Mouse (Mus musculus): Measurements from ENCODE around the gene Gm47841. TPM values are rescaled to one million over a fixed set of nuclear protein-coding genes. Genes with fewer than 3 reads are reported as not detected.

The Gm47841 gene
- polyA plus RNA-seq, 1 experiment from 2014 or later: not detected

GRCm38 (mm10) chr15:101081035-101081548, 33.9 kb upstream of the Gm47841 start:
- no peaks in the 10 kb centered on the region for H3K9me3 ChIP-seq (replicated peaks)
- H3K27ac ChIP-seq (replicated peaks): no peak overlapping the region; the same call in 1 of the 2 replicates
- H3K36me3 ChIP-seq: no peaks in the 10 kb centered on the region
- peaks cover 65% of the 10 kb centered on the region for H3K4me1 ChIP-seq
- DNase-seq (ENCODE audit: low spot score): no peak
- H3K4me3 ChIP-seq: no peak overlapping the region
- H3K27me3 ChIP-seq (ENCODE audit: low read depth, poor library complexity, severe bottlenecking): no peaks in the 10 kb centered on the region
- 81% methylated on average over 7 of the region's 7 CpGs for WGBS

- H3K27ac ChIP-seq (replicated peaks): peak overlapping the region; percentile 52; the same call in 1 of the 2 replicates
- no peaks in the 10 kb centered on the region for H3K9me3 ChIP-seq (replicated peaks)
- no peaks in the 10 kb centered on the region for H3K27me3 ChIP-seq (ENCODE audit: low read depth, poor library complexity, severe bottlenecking)
- DNase-seq (ENCODE audit: low spot score): no peak
- H3K36me3 ChIP-seq: no peaks in the 10 kb centered on the region
- H3K4me3 ChIP-seq: no peak overlapping the region
- peaks cover 75% of the 10 kb centered on the region for H3K4me1 ChIP-seq
- WGBS: 77% methylated on average over 9 of the region's 9 CpGs
Observed at GRCm38 (mm10) chr15:101080031-101080520, 32.9 kb upstream of the Gm47841 start.

- under 1% methylated on average over 30 of the region's 30 CpGs for WGBS
- H3K4me3 ChIP-seq: peak overlapping the region; percentile 97
Observed at GRCm38 (mm10) chr15:101078731-101079156, 31.5 kb upstream of the Gm47841 start.

GRCm38 (mm10) chr15:101077813-101078730, 30.9 kb upstream of the Gm47841 start, which contains the start of gene Fignl2:
Gene Fignl2, minus strand, starts transcription at chr15:101078567.
- DNase-seq (ENCODE audit: low spot score): peak; percentile 87
- no peaks in the 10 kb centered on the region for H3K9me3 ChIP-seq (replicated peaks)
- H3K36me3 ChIP-seq: peaks cover 14% of the 10 kb centered on the region
- peaks cover 93% of the 10 kb centered on the region for H3K4me1 ChIP-seq
- peak within 1 kb of the TSS; percentile 97 for H3K4me3 ChIP-seq
- no peaks in the 10 kb centered on the region for H3K27me3 ChIP-seq (ENCODE audit: low read depth, poor library complexity, severe bottlenecking)
- H3K27ac ChIP-seq (replicated peaks): peak within 1 kb of the TSS; percentile 100
- under 1% methylated on average over 76 of the region's 96 CpGs for WGBS

More at GRCm38 (mm10) chr15:101078731-101079156, 31.5 kb upstream of the Gm47841 start:
- Histone ChIP-seq H3K9me3 (replicated peaks) (no peaks in the 10 kb centered on the region), H3K36me3 (peaks cover 8% of the 10 kb centered on the region), H3K27ac (replicated peaks) (peak overlapping the region; percentile 100), H3K27me3 (ENCODE audit: low read depth, poor library complexity, severe bottlenecking) (no peaks in the 10 kb centered on the region), H3K4me1 (peaks cover 86% of the 10 kb centered on the region)
- peak; percentile 91 for DNase-seq (ENCODE audit: low spot score)

GRCm38 (mm10) chr15:101077001-101077812, 30.0 kb upstream of the Gm47841 start:
- peak; percentile 76 for DNase-seq (ENCODE audit: low spot score)
- H3K27me3 ChIP-seq (ENCODE audit: low read depth, poor library complexity, severe bottlenecking): no peaks in the 10 kb centered on the region
- peaks cover 96% of the 10 kb centered on the region for H3K4me1 ChIP-seq
- H3K9me3 ChIP-seq (replicated peaks): no peaks in the 10 kb centered on the region
- peak overlapping the region; percentile 100 for H3K27ac ChIP-seq (replicated peaks)
- peaks cover 19% of the 10 kb centered on the region for H3K36me3 ChIP-seq
- H3K4me3 ChIP-seq: peak overlapping the region; percentile 97
- WGBS: under 1% methylated on average over 34 of the region's 34 CpGs

- DNase-seq (ENCODE audit: low spot score): peak; percentile 73
- Histone ChIP-seq H3K4me1 (peaks cover 96% of the 10 kb centered on the region), H3K36me3 (peaks cover 19% of the 10 kb centered on the region), H3K9me3 (replicated peaks) (no peaks in the 10 kb centered on the region), H3K27ac (replicated peaks) (peak overlapping the region; percentile 100), H3K4me3 (peak overlapping the region; percentile 97), H3K27me3 (ENCODE audit: low read depth, poor library complexity, severe bottlenecking) (no peaks in the 10 kb centered on the region)
- WGBS: 2% methylated on average over 26 of the region's 26 CpGs
Observed at GRCm38 (mm10) chr15:101076071-101077000, 29.1 kb upstream of the Gm47841 start.

- DNase-seq (ENCODE audit: low spot score): peak; percentile 49
- peaks cover 19% of the 10 kb centered on the region for H3K36me3 ChIP-seq
- WGBS: 16% methylated on average over 5 of the region's 5 CpGs
- peak overlapping the region; percentile 100 for H3K27ac ChIP-seq (replicated peaks)
- H3K9me3 ChIP-seq (replicated peaks): no peaks in the 10 kb centered on the region
- H3K4me1 ChIP-seq: peaks cover 96% of the 10 kb centered on the region
- no peaks in the 10 kb centered on the region for H3K27me3 ChIP-seq (ENCODE audit: low read depth, poor library complexity, severe bottlenecking)
- H3K4me3 ChIP-seq: peak overlapping the region; percentile 97
Observed at GRCm38 (mm10) chr15:101075656-101076055, 28.5 kb upstream of the Gm47841 start.

GRCm38 (mm10) chr15:101075150-101075549, 28.0 kb upstream of the Gm47841 start:
- peaks cover 96% of the 10 kb centered on the region for H3K4me1 ChIP-seq
- no peaks in the 10 kb centered on the region for H3K9me3 ChIP-seq (replicated peaks)
- no peak for DNase-seq (ENCODE audit: low spot score)
- peaks cover 19% of the 10 kb centered on the region for H3K36me3 ChIP-seq
- WGBS: 79% methylated on average over 4 of the region's 4 CpGs
- peak overlapping the region; percentile 97 for H3K4me3 ChIP-seq
- no peaks in the 10 kb centered on the region for H3K27me3 ChIP-seq (ENCODE audit: low read depth, poor library complexity, severe bottlenecking)
- H3K27ac ChIP-seq (replicated peaks): peak overlapping the region; percentile 100

GRCm38 (mm10) chr15:101074067-101074466, 26.9 kb upstream of the Gm47841 start:
- Histone ChIP-seq H3K27me3 (ENCODE audit: low read depth, poor library complexity, severe bottlenecking) (no peaks in the 10 kb centered on the region), H3K9me3 (replicated peaks) (no peaks in the 10 kb centered on the region), H3K27ac (replicated peaks) (no peak overlapping the region), H3K4me1 (peaks cover 96% of the 10 kb centered on the region), H3K36me3 (peaks cover 19% of the 10 kb centered on the region), H3K4me3 (no peak overlapping the region)
- no peak for DNase-seq (ENCODE audit: low spot score)
- WGBS: 87% methylated on average over 5 of the region's 5 CpGs

- no peaks in the 10 kb centered on the region for H3K9me3 ChIP-seq (replicated peaks)
- no peak overlapping the region for H3K4me3 ChIP-seq
- peaks cover 26% of the 10 kb centered on the region for H3K36me3 ChIP-seq
- H3K27me3 ChIP-seq (ENCODE audit: low read depth, poor library complexity, severe bottlenecking): no peaks in the 10 kb centered on the region
- peaks cover 98% of the 10 kb centered on the region for H3K4me1 ChIP-seq
- WGBS: 80% methylated on average over 2 of the region's 2 CpGs
- no peak overlapping the region for H3K27ac ChIP-seq (replicated peaks)
- DNase-seq (ENCODE audit: low spot score): no peak
Observed at GRCm38 (mm10) chr15:101072736-101073135, 25.5 kb upstream of the Gm47841 start.

GRCm38 (mm10) chr15:101070762-101071161, 23.6 kb upstream of the Gm47841 start:
- Histone ChIP-seq H3K4me3 (peak overlapping the region; percentile 18; the same call in 1 of the 2 replicates), H3K27ac (replicated peaks) (peak overlapping the region; percentile 90), H3K9me3 (replicated peaks) (no peaks in the 10 kb centered on the region), H3K27me3 (ENCODE audit: low read depth, poor library complexity, severe bottlenecking) (no peaks in the 10 kb centered on the region), H3K4me1 (peaks cover 100% of the 10 kb centered on the region), H3K36me3 (peaks cover 26% of the 10 kb centered on the region)
- DNase-seq (ENCODE audit: low spot score): no peak
- 24% methylated on average over 5 of the region's 5 CpGs for WGBS

All from midbrain, embryonic 10.5 days (tissue).